Mouse (Mus musculus) MEL (cell line): ENCODE results near the gene Fhl4. TPM values are rescaled to one million over a fixed set of nuclear protein-coding genes. Genes with fewer than 3 reads are reported as not detected.

Experiments used
- DNase-seq: peaks from one replicate; pipeline ENCODE4 v3.0.0; 2011; ENCODE audit warnings: low read depth, low spot score
- H3K27ac ChIP-seq: 2 replicates; pipeline ENCODE4 v1.5.1; 2012; ENCODE audit warnings: low read depth, mild to moderate bottlenecking, control low read depth, low read length, moderate library complexity; ENCODE audit not compliant: control insufficient read depth
- H3K27me3 ChIP-seq, 2 experiments: fragments of 150-350 bp in 1 of 2; sonication (generic) in 1 of 2; 2 replicates each; pipeline ENCODE4 v1.6.1; 2012; ENCODE audit warnings: low read length in 2 of 2, mild to moderate bottlenecking in 2 of 2, improper control_type of control experiment in 1 of 2, moderate library complexity in 1 of 2; ENCODE audit not compliant: insufficient read depth in 2 of 2, control insufficient read depth in 1 of 2
- H3K36me3 ChIP-seq, 2 experiments: 2 replicates each; pipeline ENCODE4 v1.6.1; 2012 to 2014; ENCODE audit warnings: low read length in 2 of 2, improper control_type of control experiment in 1 of 2, inconsistent platforms in 1 of 2, mild to moderate bottlenecking in 1 of 2; ENCODE audit not compliant: insufficient read depth in 2 of 2, control insufficient read depth in 1 of 2
- H3K4me1 ChIP-seq, 2 experiments: fragments of 150-350 bp in 1 of 2; sonication (generic) in 1 of 2; 2 replicates each; pipeline ENCODE4 v1.6.1; 2012; ENCODE audit warnings: low read length in 2 of 2, improper control_type of control experiment in 1 of 2, mild to moderate bottlenecking in 1 of 2; ENCODE audit not compliant: insufficient read depth in 2 of 2, control insufficient read depth in 1 of 2
- H3K4me3 ChIP-seq, 2 experiments: fragments of 150-350 bp in 1 of 2; sonication (generic) in 1 of 2; 2 replicates each; pipeline ENCODE4 v1.5.1; 2012; ENCODE audit warnings: low read depth in 2 of 2, low read length in 2 of 2, mild to moderate bottlenecking in 2 of 2, moderate library complexity in 2 of 2, control low read depth in 1 of 2, improper control_type of control experiment in 1 of 2; ENCODE audit not compliant: control insufficient read depth in 1 of 2, insufficient read depth in 1 of 2
- H3K79me2 ChIP-seq: 2 replicates; pipeline ENCODE4 v1.6.1; 2012; ENCODE audit warnings: mild to moderate bottlenecking, low read length, moderate library complexity; ENCODE audit not compliant: control insufficient read depth, poor library complexity, insufficient read depth
- H3K9ac ChIP-seq: 2 replicates; pipeline ENCODE4 v1.6.1; 2012; ENCODE audit warnings: low read depth, mild to moderate bottlenecking, control low read depth, low read length, moderate library complexity; ENCODE audit not compliant: control insufficient read depth, poor library complexity, severe bottlenecking
- H3K9me3 ChIP-seq: fragments of 150-350 bp; sonication (generic); replicated peaks from 2 replicates; pipeline ENCODE4 v1.6.1; 2012; ENCODE audit warnings: mild to moderate bottlenecking, low read length, improper control_type of control experiment, moderate library complexity; ENCODE audit not compliant: insufficient read depth
- CHD1 ChIP-seq: IDR thresholded peaks from 2 replicates; pipeline ENCODE4 v1.6.1; 2012; ENCODE audit warnings: low read depth, mild to moderate bottlenecking, inconsistent platforms, low read length, improper control_type of control experiment
- ETS1 ChIP-seq: IDR thresholded peaks from 2 replicates; pipeline ENCODE4 v1.6.1; 2012; ENCODE audit warnings: low read depth, mild to moderate bottlenecking, inconsistent platforms, low read length, improper control_type of control experiment, moderate library complexity
- GABPA ChIP-seq: IDR thresholded peaks from 2 replicates; pipeline ENCODE4 v1.6.1; 2012; ENCODE audit warnings: low read depth, mild to moderate bottlenecking, inconsistent platforms, low read length, improper control_type of control experiment, moderate library complexity
- HCFC1 ChIP-seq: IDR thresholded peaks from 2 replicates; pipeline ENCODE4 v1.6.1; 2012; ENCODE audit warnings: low read depth, mild to moderate bottlenecking, inconsistent platforms, low read length, improper control_type of control experiment, moderate library complexity
- JUND ChIP-seq: IDR thresholded peaks from 2 replicates; pipeline ENCODE4 v1.6.1; 2011; ENCODE audit warnings: low read depth, mild to moderate bottlenecking, improper control_type of control experiment, low read length
- MAX ChIP-seq: IDR thresholded peaks from 2 replicates; pipeline ENCODE4 v1.6.1; 2011; ENCODE audit warnings: low read length, improper control_type of control experiment
- MAZ ChIP-seq: IDR thresholded peaks from 2 replicates; pipeline ENCODE4 v1.6.1; 2012; ENCODE audit warnings: low read depth, mild to moderate bottlenecking, inconsistent platforms, low read length, improper control_type of control experiment
- MXI1 ChIP-seq: IDR thresholded peaks from 2 replicates; pipeline ENCODE4 v1.6.1; 2011; ENCODE audit warnings: mild to moderate bottlenecking, low read depth, low read length, improper control_type of control experiment
- MYC ChIP-seq: IDR thresholded peaks from 2 replicates; pipeline ENCODE4 v1.6.1; 2011; ENCODE audit warnings: low read depth, mild to moderate bottlenecking, low read length, improper control_type of control experiment, moderate library complexity
- NELFE ChIP-seq: IDR thresholded peaks from 2 replicates; pipeline ENCODE4 v1.6.1; 2011; ENCODE audit warnings: low read depth, low read length, improper control_type of control experiment
- NRF1 ChIP-seq: IDR thresholded peaks from 2 replicates; pipeline ENCODE4 v1.6.1; 2014; ENCODE audit warnings: low read depth, mild to moderate bottlenecking, inconsistent platforms, low read length, improper control_type of control experiment, moderate library complexity; ENCODE audit not compliant: poor library complexity, insufficient read depth, severe bottlenecking
- POLR2A ChIP-seq, 2 experiments: IDR thresholded peaks; 2 replicates each; pipeline ENCODE4 v1.6.1; 2011 to 2012; ENCODE audit warnings: low read length in 2 of 2, mild to moderate bottlenecking in 2 of 2, control low read depth in 1 of 2, improper control_type of control experiment in 1 of 2, low read depth in 1 of 2, moderate library complexity in 1 of 2; ENCODE audit not compliant: control insufficient read depth in 1 of 2, insufficient read depth in 1 of 2, poor library complexity in 1 of 2
- POLR2AphosphoS2 ChIP-seq: IDR thresholded peaks from 2 replicates; pipeline ENCODE4 v1.6.1; 2011; ENCODE audit warnings: low read length, improper control_type of control experiment
- RCOR1 ChIP-seq: IDR thresholded peaks from 2 replicates; pipeline ENCODE4 v1.6.1; 2012; ENCODE audit warnings: low read depth, mild to moderate bottlenecking, inconsistent platforms, low read length, improper control_type of control experiment
- SIN3A ChIP-seq: IDR thresholded peaks from 2 replicates; pipeline ENCODE4 v1.6.1; 2012; ENCODE audit warnings: low read length, improper control_type of control experiment, inconsistent platforms
- TAL1 ChIP-seq: IDR thresholded peaks from 2 replicates; pipeline ENCODE4 v1.6.1; 2012; ENCODE audit warnings: mild to moderate bottlenecking, inconsistent platforms, low read length, moderate library complexity, mixed read lengths
- ZMIZ1 ChIP-seq: IDR thresholded peaks from 2 replicates; pipeline ENCODE4 v1.6.1; 2012; ENCODE audit warnings: low read depth, mild to moderate bottlenecking, inconsistent platforms, low read length, improper control_type of control experiment, moderate library complexity
- polyA plus RNA-seq, 2 experiments: library from polyadenylated mRNA; stranded (reverse) in 1 of 2; unstranded in 1 of 2; fragments of >175 nt in 1 of 2; fragments of >200 nt in 1 of 2; gene quantifications; 2 replicates each; pipeline versions ENCODE4 v1.2.1 to v1.2.4; 2012; ENCODE audit warnings: low replicate concordance in 2 of 2, low read depth in 1 of 2; ENCODE audit not compliant: insufficient read length in 2 of 2, insufficient read depth in 1 of 2, missing spikeins in 1 of 2
- total RNA-seq: library from RNA; depleted of rRNA; stranded (reverse); fragments of 300-350 nt; gene quantifications from 2 replicates; pipeline ENCODE4 v1.2.3, GENCODE M21; 2012; rRNA removed

Fhl4 gene
- total RNA-seq (0.69 TPM in 2 replicates), polyA plus RNA-seq (under 1 TPM in 1 of 2 experiments, not detected in 1; 0.63 TPM)

- H3K4me1 ChIP-seq = peaks cover 4 to 6% of the 10 kb centered on the region in 2 experiments; a peak in 2 of 4 replicates
- H3K36me3 ChIP-seq = peaks cover 0 to 16% of the 10 kb centered on the region in 2 experiments; a peak in 2 of 4 replicates
- peak within 1 kb of the TSS; percentile 79 to 97 for H3K4me3 ChIP-seq
- H3K9me3 ChIP-seq = no peaks in the 10 kb centered on the region
- peaks cover 21% of the 10 kb centered on the region for H3K79me2 ChIP-seq
- peak within 1 kb of the TSS; percentile 91 for H3K9ac ChIP-seq
- H3K27me3 ChIP-seq = no peaks in the 10 kb centered on the region
- DNase-seq = peak; percentile 92
- peak within 1 kb of the TSS; percentile 84 for H3K27ac ChIP-seq
- peak; percentile 31 to 88; a peak in 3 of 4 replicates for TF ChIP-seq POLR2A (IDR thresholded peaks at IDR 0.05; ENCODE audit: control insufficient read depth in 1 of 2, insufficient read depth in 1 of 2, low read depth in 1 of 2, low read length in 2 of 2, poor library complexity in 1 of 2)
- peak; percentile 77 for TF ChIP-seq NELFE
- TF ChIP-seq NRF1 = peak; percentile 71
- TF ChIP-seq CHD1 = no peak
- no peak for TF ChIP-seq JUND
- peak; percentile 50; the same call in 1 of the 2 replicates for TF ChIP-seq SIN3A
- TF ChIP-seq HCFC1 = peak; percentile 68
- TF ChIP-seq MYC = no peak
- peak; percentile 9; the same call in 1 of the 2 replicates for TF ChIP-seq ETS1
- 0 out of 2 replicates have a peak, but pooled peaks have one; percentile 42 for TF ChIP-seq ZMIZ1
- 0 out of 2 replicates have a peak, but pooled peaks have one; percentile 51 for TF ChIP-seq POLR2AphosphoS2
- TF ChIP-seq MXI1 = peak; percentile 30
- TF ChIP-seq MAZ = peak; percentile 71
Measured at GRCm38 (mm10) chr10:85102247-85103084, at the start of gene Fhl4, which contains the start of gene Tmem263. Gene Fhl4, minus strand, starts transcription at chr10:85102495. Gene Tmem263, plus strand, starts transcription at chr10:85102627.

GRCm38 (mm10) chr10:85149226-85149625, 46.9 kb upstream of the Fhl4 start:
- H3K4me3 ChIP-seq = no peak overlapping the region
- no peak overlapping the region for H3K9ac ChIP-seq
- no peak for DNase-seq
- H3K9me3 ChIP-seq = no peaks in the 10 kb centered on the region
- H3K4me1 ChIP-seq = no peaks in the 10 kb centered on the region
- no peak overlapping the region for H3K27ac ChIP-seq
- H3K36me3 ChIP-seq = no peaks in the 10 kb centered on the region
- TF ChIP-seq GABPA (no peak), RCOR1 (no peak), POLR2A (IDR thresholded peaks at IDR 0.05; ENCODE audit: control insufficient read depth in 1 of 2, insufficient read depth in 1 of 2, low read depth in 1 of 2, low read length in 2 of 2, poor library complexity in 1 of 2) (no peak), TAL1 (no peak), MAX (no peak), MYC (no peak)
- peaks cover 0 to 2% of the 10 kb centered on the region in 2 experiments for H3K27me3 ChIP-seq
- H3K79me2 ChIP-seq = no peaks in the 10 kb centered on the region
